Mouse (Mus musculus): ENCODE measurements around the gene Nynrin.

DNA sequence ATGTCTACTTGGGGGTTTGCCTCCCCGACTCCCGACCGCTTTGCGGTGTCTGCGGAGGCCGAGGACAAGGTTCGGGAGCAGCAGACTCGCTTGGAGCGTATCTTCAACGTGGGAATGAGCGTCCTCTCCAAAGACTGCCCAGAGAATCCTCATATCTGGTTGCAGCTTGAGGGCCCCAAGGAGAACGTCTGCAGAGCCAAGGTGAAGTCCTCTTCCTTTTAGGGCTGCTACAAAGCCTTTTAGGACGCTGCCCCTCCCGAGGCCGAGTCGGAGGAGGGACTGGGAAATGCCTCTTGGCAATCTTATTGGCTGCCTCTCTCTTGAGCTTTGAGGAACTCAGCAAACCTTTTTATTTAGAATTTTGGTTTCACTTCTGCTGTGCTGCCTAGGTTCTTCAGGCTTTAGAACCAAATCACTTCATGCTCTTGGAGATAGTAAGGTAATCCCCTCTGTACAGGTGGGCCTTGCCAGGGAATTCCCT is 32.0 kb downstream of the Nynrin start:
- TF ChIP-seq GATA1 (IDR thresholded peaks at IDR 0.05; ENCODE audit: borderline replicate concordance, low read length): no peak
- no peak for TF ChIP-seq FLI1 (IDR thresholded peaks at IDR 0.05; ENCODE audit: low read length)

Data from megakaryocyte, embryonic 14.5 days (primary cell).